Mouse (Mus musculus) layer of hippocampus, adult 11-12 months (tissue): ENCODE measurements around the gene Dcaf10.
"Not testable (repeated sequence)": the region's sequence is repeated elsewhere in the genome, so short reads cannot be mapped to it uniquely, and the experiment has no call there.

Experiments
- DNase-seq: peaks from one replicate; pipeline ENCODE4 v3.0.0; 2022; ENCODE audit warnings: low spot score

Dcaf10 gene

DNA sequence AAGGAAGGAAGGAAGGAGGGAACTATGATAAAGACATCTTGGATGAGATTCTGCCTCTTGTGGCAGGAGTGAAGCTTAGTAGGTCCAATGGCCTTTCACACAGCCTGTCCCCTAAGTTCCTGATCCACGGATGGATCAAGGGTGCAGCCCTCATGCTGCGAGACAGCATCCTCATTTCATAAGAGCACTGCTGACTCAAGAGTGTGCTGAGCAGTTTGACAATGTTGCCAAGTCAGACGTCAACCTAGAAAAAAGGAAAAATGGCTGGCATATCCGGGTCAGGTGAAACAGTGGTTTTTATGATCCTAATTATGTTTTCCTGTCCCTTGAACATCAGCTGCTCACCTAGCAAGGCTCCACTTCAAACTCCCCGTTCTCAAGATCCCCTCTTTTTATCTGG, 51.8 kb downstream of the Dcaf10 start:
- DNase-seq = no peak

- not testable (repeated sequence) for DNase-seq
These were observed 54.3 kb downstream of the Dcaf10 start for GRCm38 (mm10) chr4:45396211-45396610.

- not testable (repeated sequence) for DNase-seq
These were observed 56.4 kb downstream of the Dcaf10 start for GRCm38 (mm10) chr4:45398315-45398714.

DNA sequence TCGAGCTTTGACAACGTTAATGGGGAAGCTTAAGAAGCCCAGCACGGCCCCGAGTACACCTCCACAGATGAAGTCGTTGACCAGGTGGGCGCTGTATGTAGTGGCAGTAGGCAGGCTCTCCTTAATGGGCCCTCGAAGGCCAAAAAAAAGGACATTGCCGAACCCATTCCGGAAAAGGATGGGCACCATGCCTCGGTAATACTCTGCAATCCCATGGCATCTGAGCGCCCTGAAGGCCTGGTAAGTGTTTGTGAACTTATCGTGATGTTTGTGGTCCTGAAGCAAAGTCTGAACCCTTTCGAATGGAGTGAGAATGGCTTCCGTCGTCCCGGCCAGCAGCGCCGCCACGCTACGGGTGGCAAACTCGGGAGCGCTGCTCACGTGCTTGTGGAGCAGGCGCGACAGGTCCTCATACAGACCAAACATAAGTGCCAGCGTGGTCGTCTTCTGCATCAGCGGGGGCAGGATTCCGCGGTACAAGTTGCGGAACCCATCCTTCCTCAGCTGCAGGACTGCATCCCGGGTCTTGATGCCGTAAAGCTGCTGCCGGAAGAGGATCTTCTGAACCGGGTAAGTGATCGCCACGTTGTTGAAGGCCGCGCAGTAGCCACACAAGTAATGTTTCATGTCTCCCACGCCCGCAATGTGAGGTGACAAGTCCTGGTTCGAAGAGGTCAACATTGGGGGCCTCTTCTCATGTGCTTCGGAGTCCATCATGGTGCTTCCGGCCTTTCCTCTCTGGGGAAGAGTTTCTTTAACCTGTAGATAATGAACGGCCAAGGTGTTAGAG, 57.7 kb downstream of the Dcaf10 start:
- no peak for DNase-seq

GRCm38 (mm10) chr4:45402281-45402680, 60.4 kb downstream of the Dcaf10 start:
- no peak for DNase-seq

- no peak for DNase-seq
These were observed 61.1 kb downstream of the Dcaf10 start for GRCm38 (mm10) chr4:45402878-45403498.

DNA sequence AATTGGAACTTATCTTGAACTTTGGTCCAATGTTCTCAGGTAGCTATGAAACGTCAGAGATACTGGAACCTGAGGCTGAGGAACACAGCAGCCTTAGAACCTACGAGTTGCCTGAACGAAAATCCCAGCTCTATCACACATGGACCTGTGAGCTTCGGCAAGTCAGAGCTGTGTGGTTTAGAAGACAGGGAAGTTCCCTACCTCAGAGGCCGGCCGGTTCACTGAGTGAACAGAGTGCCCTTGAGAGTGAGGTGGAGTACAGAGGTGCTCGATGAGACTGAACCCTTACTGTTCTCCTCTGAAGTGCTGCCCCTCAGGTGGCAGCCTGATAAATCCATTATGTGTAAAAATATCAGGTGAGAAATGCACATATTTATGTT, 61.6 kb downstream of the Dcaf10 start:
- DNase-seq = no peak

GRCm38 (mm10) chr4:45404086-45404485, 62.2 kb downstream of the Dcaf10 start:
- no peak for DNase-seq

DNA sequence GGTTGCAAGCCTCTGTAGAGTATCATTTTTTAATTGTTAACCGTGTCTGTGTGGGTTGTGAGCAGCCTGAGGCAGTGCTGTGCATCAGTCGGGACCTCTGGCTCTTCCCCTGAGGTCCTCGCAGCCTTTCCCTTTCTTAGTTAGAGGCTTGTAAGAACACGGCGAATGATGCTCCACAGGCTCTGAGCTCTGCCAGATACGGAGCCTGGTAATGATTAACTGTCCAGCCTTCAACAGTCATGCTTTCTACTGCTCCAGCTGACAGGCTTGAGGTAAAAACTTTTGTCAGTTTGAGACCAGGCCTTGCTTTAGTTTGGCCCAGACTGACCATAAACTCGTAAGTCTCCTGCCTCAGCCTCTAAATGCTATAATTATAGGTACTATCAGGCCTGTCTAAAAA, 63.4 kb downstream of the Dcaf10 start:
- no peak for DNase-seq

GRCm38 (mm10) chr4:45406397-45406796, 64.5 kb downstream of the Dcaf10 start:
- no peak for DNase-seq

DNA sequence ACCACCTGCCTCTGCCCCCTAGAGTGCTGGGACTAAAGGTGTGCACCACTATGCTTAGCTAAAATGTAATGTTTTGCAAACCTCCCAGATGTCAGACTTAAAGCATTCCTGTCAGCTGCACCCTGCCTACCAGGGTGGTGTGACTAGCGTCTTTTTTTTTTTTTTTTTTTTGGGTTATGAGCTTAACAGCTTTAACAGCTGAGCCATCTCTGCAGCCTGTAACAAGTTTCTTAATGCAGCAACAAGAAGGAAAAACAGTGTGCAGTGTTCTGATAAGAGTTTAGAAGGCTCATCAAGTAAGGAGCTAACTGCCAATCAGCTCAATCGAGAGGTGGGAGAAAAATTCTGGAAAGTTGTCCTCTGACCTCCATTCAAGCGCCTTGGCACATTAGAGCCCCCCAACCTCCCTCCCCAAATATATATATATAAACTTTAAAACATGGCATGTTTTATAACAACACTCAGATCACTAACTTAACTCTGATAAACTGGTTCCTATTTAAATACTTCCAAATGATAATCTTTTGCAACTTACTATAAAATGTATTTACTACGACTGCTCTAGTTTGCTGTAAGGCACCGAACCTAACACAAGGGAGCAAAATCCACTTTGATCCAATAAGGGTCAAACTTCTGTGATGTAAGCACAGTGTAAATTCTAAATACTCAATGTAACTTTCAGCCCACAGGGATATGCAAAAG, 65.3 kb downstream of the Dcaf10 start:
- DNase-seq = no peak

DNA sequence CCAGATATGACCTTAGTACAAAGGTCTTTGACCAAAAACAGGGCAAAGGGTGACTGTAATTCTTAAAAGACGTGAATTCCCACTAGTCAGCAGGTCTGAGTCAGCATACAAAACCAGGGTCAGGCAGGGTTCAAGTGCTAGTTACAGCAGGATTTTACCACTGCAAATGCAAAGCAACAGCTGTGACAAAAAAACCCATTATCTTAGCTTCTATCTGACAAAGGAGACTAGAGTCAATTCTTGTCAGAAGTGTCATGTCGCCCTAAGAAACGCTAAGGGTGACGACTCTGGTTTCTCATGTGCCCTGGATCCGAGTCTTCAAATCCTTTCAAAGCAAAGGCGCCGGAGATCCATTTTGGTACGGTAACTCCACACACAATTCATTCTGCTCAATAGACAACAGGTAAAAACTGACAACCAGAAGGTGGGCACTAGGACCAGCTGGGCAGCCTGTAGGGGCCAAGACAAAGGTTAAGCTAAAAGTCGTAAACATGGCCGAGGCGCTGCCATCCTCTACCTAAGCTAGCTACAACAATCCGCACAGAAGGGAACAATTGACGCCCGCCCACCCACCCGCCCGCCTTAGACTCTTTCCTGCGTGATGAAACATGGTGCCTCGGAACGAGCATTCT, 65.9 kb downstream of the Dcaf10 start:
- no peak for DNase-seq

- peak; percentile 84 for DNase-seq
These were observed 66.7 kb downstream of the Dcaf10 start, which contains the start of gene Slc25a51 for GRCm38 (mm10) chr4:45408427-45409132. Slc25a51 (minus strand) TSS chr4:45408766.

DNA sequence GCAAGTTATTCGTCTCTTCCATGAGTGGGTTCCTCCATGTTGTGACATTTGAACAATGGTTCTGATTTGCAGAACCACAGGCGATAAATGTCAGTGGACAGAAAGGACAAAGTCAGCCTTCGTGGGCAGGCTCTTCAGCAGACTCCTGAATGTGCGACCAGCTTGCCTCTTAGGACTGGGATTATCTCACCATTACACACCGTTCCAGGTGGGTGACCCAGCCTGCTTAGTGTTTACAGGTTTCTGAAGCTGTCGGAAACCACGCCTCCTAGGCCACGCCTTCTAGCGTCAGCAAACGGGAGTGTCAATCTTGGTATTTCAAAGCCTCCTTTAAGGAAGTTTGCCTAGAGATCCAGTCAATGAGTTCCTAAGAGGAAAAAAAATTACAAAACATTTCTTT, 67.4 kb downstream of the Dcaf10 start:
- peak; percentile 57 for DNase-seq

- DNase-seq = no peak
These were observed 69.4 kb downstream of the Dcaf10 start for GRCm38 (mm10) chr4:45411181-45411790.

DNA sequence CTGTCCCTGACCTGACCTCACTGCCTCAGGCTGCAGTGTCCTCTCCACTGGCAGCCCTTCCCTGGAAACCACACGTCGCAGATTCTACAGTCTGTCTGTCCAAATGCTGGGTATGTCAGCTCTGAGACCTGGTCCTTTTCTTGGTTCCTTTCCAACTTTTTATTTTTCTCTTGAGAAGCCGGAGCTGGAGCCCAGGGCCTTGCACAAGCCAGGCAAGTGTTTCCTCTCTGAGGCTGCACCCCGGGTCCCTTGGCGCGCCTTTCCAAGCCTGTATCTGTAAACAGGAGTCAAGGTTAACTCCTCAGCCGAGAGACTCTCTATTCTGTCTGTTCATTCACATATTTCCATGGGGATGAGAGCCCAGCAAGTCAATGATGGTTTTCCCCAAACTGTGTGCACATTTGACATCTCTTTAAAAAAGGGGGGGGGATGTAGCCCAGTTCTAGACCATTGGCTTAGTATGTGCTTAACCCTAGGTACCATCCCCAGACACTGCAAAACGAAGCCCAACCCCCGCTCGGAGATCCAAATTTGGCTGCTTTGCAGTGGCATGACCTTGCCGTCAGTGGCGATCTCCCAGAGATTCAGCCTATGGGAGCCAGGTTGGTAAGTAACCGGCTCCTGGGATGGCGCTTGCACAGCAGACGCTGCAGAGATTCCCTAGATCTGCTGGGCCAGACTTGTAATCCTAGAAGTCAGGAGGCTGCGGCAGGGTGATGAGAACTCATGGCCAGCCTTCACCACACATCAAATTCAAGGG, 70.7 kb downstream of the Dcaf10 start:
- no peak for DNase-seq

DNA sequence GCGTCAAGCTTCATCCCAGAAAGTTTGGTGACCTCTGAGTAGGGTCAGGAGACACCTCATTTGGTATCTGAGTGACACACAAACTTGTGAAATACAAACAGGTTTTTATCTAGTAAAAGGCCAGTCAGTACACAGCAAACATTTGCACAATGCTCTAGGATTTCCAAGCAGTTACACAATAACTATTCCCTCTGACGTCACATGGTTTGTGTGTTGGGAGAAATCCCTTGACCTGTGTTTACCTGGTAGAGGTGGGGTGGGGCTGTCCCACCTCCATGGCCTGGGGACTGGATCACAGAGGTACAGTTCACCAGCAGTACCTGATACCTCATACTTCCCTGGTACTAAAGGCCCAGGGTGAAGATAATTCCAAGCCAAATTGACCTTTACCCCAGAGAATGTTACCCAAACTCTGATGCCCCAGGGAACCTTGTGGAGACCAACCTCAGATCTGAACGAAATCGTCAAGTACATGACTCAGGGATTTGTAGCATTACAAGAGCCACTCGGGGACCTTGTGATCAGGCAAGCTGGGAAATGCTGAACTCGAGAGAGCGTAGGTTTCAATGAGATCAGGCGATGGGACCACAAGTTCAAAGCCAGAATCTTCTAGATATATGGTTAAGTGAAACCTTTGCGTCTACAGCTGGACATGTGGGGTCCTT, 71.9 kb downstream of the Dcaf10 start:
- DNase-seq = no peak

- no peak for DNase-seq
These were observed 74.4 kb downstream of the Dcaf10 start for GRCm38 (mm10) chr4:45416314-45416713.

DNA sequence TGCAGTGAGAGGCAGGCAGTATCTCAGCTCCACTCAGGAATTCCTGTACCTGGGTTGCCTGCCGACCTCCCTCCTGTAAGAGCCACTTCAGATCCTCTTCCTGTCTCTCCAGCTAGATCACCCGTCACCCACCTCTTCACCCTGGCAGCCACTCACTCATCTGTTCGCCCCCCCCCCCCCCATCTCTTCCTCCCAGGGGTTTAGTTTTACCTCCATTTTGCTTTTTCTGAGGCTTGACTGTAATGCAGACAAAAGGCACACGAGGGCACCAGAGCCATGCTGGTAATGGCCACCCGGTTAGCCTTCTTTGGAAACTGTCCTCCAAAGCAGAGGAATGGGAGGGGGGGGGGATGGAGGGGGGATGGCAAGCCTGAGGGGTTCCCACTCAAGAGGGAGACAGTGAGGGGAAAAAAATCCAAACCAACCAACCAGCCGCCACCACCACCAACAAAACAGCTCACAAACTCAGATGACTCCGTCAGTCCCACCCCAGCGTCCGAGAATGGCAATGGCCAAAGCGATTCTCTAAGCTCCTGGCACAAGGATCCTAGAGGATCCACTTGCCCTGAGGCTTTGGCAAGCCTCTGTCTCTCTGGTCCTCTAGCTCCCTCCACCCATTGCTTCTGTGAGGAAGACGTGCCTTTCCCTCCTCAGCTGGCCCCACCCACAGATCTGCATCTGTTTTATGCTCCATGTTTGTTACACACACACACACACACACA, 76.5 kb downstream of the Dcaf10 start:
- peak; percentile 65 for DNase-seq
